Mouse (Mus musculus): ENCODE results near the gene Slc25a22. TPM values are rescaled to one million over a fixed set of nuclear protein-coding genes. Genes with fewer than 3 reads are reported as not detected.
"Not testable (repeated sequence)": the region's sequence is repeated elsewhere in the genome, so short reads cannot be mapped to it uniquely, and the experiment has no call there.

The Slc25a22 gene
- total RNA-seq, 2 experiments from 2014 or later = 253 to 262 TPM

DNA sequence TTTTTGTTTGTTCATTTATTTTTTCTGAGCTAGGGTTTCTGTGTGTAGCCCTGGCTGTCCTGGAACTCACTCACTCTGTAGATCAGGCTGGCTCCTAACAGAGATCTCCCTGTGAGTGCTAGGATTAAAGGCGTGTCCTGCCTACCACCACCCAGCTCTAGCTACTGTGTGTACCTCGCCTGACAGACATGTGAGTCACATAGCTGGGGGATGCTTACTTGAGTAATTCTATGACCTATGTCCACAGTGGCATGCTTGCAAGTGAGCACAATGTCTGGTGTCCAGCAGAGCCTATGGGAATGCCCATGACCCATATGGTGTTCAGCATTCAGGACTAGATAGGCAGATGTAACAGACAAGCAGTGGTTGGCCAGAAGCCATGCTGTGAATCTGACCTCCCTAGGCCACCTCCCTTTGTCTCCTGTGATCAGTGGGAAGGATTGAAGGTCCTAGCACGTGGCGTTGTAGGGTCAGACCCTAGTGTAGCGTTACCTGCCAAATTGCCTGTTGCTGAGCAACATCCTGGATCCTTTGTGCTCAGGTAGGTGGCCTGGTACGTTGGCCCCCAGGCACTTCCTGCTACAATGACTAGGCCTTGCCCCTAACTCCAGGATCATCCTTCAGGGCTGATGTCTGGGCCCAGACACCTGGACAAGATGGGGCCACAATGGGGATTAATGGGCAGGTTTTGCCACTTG is 21.4 kb downstream of the Slc25a22 start:
- DNase-seq (ENCODE audit: extremely low spot score in 1 of 2, low spot score in 2 of 2) = no peak
- H3K4me3 ChIP-seq = no peak overlapping the region
- intact Hi-C loops (cut with DNase I) = no loop called here
- H3K27ac ChIP-seq = no peak overlapping the region
- no peak for TF ChIP-seq CTCF (IDR thresholded peaks at IDR 0.05)

- TF ChIP-seq CTCF (IDR thresholded peaks at IDR 0.05) = no peak; the same call in 1 of the 2 replicates
- H3K4me3 ChIP-seq = peak within 1 kb of the TSS; percentile 89
- intact Hi-C loops (cut with DNase I) = loop anchor here (2.0 kb wide), 1 partner anchor 15 kb away; the partner anchor contains the start of gene Cend1
- peak within 1 kb of the TSS; percentile 98 for H3K27ac ChIP-seq
- peak; percentile 99 for DNase-seq (ENCODE audit: extremely low spot score in 1 of 2, low spot score in 2 of 2)
These were observed 23.7 kb downstream of the Slc25a22 start, which contains the start of gene Gatd1 for GRCm38 (mm10) chr7:141413809-141414584. Gatd1 (minus strand) TSS chr7:141414136.

- no peak for DNase-seq (ENCODE audit: extremely low spot score in 1 of 2, low spot score in 2 of 2)
- TF ChIP-seq CTCF (IDR thresholded peaks at IDR 0.05) = no peak
- intact Hi-C loops (cut with DNase I) = no loop called here
- H3K4me3 ChIP-seq = peak overlapping the region; percentile 89
- peak overlapping the region; percentile 98 for H3K27ac ChIP-seq
These were observed 24.4 kb downstream of the Slc25a22 start for GRCm38 (mm10) chr7:141413331-141413730.

- H3K27ac ChIP-seq = no peak overlapping the region
- no peak for DNase-seq (ENCODE audit: extremely low spot score in 1 of 2, low spot score in 2 of 2)
- H3K4me3 ChIP-seq = no peak overlapping the region
- no peak for TF ChIP-seq CTCF (IDR thresholded peaks at IDR 0.05)
- intact Hi-C loops (cut with DNase I) = no loop called here
These were observed 26.0 kb downstream of the Slc25a22 start for GRCm38 (mm10) chr7:141411667-141412066.

DNA sequence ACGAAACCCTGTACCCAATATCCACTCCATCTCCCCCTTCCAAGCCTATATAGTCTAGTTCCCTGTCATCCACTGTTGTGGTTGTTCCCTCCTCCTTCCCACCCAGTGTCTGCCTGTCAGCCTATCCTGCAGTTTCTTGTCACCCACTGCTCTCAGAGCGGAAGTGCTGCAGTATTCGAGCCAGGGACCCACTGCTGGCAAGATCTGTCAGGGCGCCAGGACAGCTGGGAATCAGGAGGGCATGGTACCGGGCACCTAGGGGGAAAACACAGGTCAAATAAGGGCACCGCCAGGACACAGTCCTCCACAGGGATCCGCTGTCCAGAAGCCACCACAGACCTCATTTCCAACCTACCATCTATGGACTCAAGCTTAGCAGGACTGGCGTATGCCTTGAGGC is 27.1 kb downstream of the Slc25a22 start:
- Histone ChIP-seq H3K4me3 (no peak overlapping the region), H3K27ac (no peak overlapping the region)
- intact Hi-C loops (cut with DNase I) = no loop called here
- no peak for DNase-seq (ENCODE audit: extremely low spot score in 1 of 2, low spot score in 2 of 2)
- no peak for TF ChIP-seq CTCF (IDR thresholded peaks at IDR 0.05)

DNA sequence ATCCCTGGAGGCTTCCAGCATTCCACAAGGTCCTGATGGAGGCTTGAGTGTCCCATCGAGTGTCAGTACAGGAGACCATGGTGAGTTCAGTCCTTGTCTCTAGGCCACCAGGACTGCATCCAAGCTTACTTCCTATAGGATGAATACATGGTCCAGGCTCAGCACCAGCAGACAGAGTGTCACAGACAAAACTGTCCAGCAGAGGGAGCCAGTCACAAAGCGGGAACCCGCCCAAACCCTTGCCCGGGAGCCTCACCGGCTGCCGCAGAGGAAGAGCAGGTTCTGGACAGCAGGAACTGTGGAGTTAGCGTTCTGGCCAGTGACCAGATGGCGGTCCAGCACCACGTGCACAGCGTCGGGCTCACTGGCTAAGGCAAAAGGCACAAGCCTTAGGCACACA is 28.9 kb downstream of the Slc25a22 start:
- peak; percentile 95 for TF ChIP-seq CTCF (IDR thresholded peaks at IDR 0.05)

DNA sequence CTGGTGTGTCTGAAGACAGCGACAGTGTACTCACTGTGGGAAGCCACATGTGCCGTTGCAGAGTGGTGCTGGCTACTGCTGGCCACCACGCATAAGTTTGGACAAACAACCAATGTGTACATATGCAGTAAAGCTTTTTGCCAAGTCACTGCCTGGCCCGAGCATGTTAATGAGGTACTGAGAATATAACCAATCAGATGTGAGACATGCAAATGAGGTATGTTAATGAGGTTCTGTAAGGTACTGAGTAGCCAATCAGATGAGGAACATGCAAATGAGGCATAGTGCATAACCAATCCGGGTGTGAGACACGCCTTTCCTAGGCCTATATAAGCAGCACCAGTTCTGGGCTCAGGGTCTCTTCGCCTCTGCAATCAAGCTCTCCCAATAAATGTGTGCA is 30.0 kb downstream of the Slc25a22 start:
- DNase-seq (ENCODE audit: extremely low spot score in 1 of 2, low spot score in 2 of 2); H3K27ac ChIP-seq; H3K4me3 ChIP-seq; intact Hi-C loops (cut with DNase I): not testable (repeated sequence)

More for the DNA sequence above, 28.9 kb downstream of the Slc25a22 start:
- intact Hi-C loops (cut with DNase I) = loop anchor here (1.0 kb wide), 3 partner anchors 28 to 116 kb away; partner anchors contain the start of gene Slc25a22
- H3K4me3 ChIP-seq = no peak overlapping the region
- DNase-seq (ENCODE audit: extremely low spot score in 1 of 2, low spot score in 2 of 2) = peak; percentile 82 to 89
- no peak overlapping the region for H3K27ac ChIP-seq

DNA sequence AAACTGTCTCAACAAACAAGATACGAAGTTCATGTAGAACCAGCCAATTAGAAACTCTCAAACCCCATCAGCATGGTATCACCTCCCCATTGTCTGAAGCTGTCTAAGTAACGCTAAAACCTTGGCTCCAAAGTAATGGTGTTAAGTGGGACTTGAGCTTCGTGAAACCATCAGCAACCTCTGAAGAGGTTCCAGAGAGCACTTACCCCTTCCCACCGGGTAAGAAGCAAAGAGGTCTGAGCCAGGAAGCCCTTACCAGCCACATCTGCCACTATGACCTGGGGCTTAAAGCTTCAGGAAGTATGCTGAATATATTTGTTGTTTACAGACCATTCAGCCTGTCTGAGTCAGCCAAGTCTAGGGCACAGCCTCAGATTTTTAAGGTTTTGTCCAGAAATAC is 32.2 kb downstream of the Slc25a22 start:
- Histone ChIP-seq H3K4me3 (no peak overlapping the region), H3K27ac (no peak overlapping the region)
- intact Hi-C loops (cut with DNase I) = no loop called here
- no peak for TF ChIP-seq CTCF (IDR thresholded peaks at IDR 0.05)
- DNase-seq (ENCODE audit: extremely low spot score in 1 of 2, low spot score in 2 of 2) = no peak

DNA sequence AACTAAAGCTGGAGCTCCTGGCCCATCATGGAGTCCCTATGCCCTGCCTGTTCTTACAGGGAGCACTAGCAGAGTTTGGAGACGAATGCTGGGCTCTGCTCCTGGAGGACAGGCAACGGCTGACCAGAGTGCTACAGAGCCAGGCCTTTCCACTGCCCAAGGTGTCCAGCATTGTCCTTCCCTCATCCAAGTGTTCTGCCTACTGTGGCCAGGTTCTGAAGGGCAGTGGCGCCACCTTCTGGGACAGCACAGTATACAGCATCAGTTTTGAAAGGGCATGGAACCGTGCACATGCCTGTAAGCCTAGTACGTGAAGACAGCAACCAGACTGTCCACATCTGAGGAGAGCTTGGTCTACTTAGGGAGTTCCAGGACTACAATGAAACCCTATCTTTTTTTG is 34.4 kb downstream of the Slc25a22 start:
- intact Hi-C loops (cut with DNase I) = no loop called here
- DNase-seq (ENCODE audit: extremely low spot score in 1 of 2, low spot score in 2 of 2) = peak in 1 of 2 experiments; percentile 50
- TF ChIP-seq CTCF (IDR thresholded peaks at IDR 0.05) = peak; percentile 66

DNA sequence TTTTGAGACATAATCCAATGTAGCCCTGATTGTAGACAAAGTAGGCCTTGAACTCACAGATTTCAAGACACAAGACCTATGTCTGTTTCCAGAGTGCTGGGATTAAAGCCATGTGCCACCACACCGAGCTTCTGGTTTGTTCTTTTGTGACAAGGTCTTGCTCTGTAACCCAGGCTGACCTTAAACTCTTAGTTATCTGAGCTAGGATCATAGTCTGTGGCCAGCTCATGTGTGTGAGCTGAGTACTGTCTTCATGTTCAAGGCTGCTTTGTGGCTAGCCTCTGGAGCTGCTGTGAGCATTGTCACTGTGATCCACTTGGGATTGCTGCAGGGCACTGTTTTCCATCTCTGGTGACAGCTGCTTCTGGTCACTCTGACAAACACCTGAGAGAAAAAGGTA is 42.3 kb downstream of the Slc25a22 start:
- no peak for DNase-seq (ENCODE audit: extremely low spot score in 1 of 2, low spot score in 2 of 2)
- no peak overlapping the region for H3K4me3 ChIP-seq
- H3K27ac ChIP-seq = no peak overlapping the region
- no peak for TF ChIP-seq CTCF (IDR thresholded peaks at IDR 0.05)
- intact Hi-C loops (cut with DNase I) = no loop called here

More for the DNA sequence above, 34.4 kb downstream of the Slc25a22 start:
- no peak overlapping the region for H3K27ac ChIP-seq
- H3K4me3 ChIP-seq = no peak overlapping the region

DNA sequence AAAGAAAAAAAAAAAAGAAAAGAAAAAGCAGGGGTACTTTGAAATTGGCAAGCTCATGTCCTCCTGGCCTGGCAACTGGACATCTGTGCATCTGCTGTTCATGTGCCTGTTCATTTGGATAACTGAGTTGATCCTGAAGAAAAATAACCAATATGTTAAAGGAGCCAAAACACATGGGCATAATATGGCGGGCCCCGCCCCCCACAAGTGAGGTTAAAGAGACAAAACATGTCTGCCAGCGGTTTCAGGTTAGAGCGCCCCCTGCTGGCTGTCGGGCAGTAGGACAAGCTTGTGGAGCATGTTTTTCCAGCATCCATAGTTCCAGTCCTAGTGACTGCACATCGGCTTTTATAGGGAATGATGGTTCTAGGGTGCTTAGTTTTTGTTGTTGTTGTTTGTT is 42.9 kb downstream of the Slc25a22 start:
- TF ChIP-seq CTCF (IDR thresholded peaks at IDR 0.05) = peak; percentile 81
- H3K27ac ChIP-seq = no peak overlapping the region
- intact Hi-C loops (cut with DNase I) = loop anchor here (5.0 kb wide), 1 partner anchor 67 kb away; the partner anchor contains the start of genes Deaf1 and Tmem80
- no peak overlapping the region for H3K4me3 ChIP-seq
- DNase-seq (ENCODE audit: extremely low spot score in 1 of 2, low spot score in 2 of 2) = peak in 1 of 2 experiments; percentile 47

- DNase-seq (ENCODE audit: extremely low spot score in 1 of 2, low spot score in 2 of 2) = no peak
- intact Hi-C loops (cut with DNase I) = loop anchor here (5.0 kb wide), 1 partner anchor 67 kb away; the partner anchor contains the start of genes Deaf1 and Tmem80
- Histone ChIP-seq H3K27ac (no peak overlapping the region), H3K4me3 (no peak overlapping the region)
- no peak for TF ChIP-seq CTCF (IDR thresholded peaks at IDR 0.05)
These were observed 43.5 kb downstream of the Slc25a22 start for GRCm38 (mm10) chr7:141394158-141394557.

Measured in left cerebral cortex, adult 2 months (tissue).